Comparison of ENCODE assay signal across 7 mouse cellular contexts in genomic region chr2:130696700-130697152, GRCm38 (mm10). TPM values are rescaled to one million over a fixed set of nuclear protein-coding genes. Genes with fewer than 3 reads are reported as not detected.
DNase-seq lines count a peak whose midpoint lies in the region; ATAC-seq and TF ChIP-seq lines count a peak whose summit lies in the region.

No protein-coding gene starts in this region.

- no peaks in the 10 kb centered on the region for H3K36me3 ChIP-seq in heart, embryonic 15.5 days
- H3K36me3 ChIP-seq in liver, embryonic 15.5 days (replicated peaks), result no peaks in the 10 kb centered on the region
- H3K36me3 ChIP-seq in neural tube, embryonic 12.5 days, result no peaks in the 10 kb centered on the region

- ATAC-seq in heart, embryonic 15.5 days (replicated peaks; ENCODE audit: insufficient number of reproducible peaks, insufficient read depth, low FRiP score, low read depth), result no peak
- no peak for ATAC-seq in liver, embryonic 15.5 days (ENCODE audit: insufficient read depth)
- ATAC-seq in neural tube, embryonic 12.5 days (ENCODE audit: low FRiP score, low read depth), result 0 out of 2 replicates have a peak, but pooled peaks have one; percentile 9

- TF ChIP-seq POLR2A in bone marrow macrophage, adult 2 months (IDR thresholded peaks at IDR 0.05; ENCODE audit: borderline replicate concordance, low read depth, low read length), result no peak

- 0 out of 2 replicates have a peak, but pooled peaks cover 3% of the 10 kb centered on the region for H3K4me1 ChIP-seq in bone marrow macrophage, adult 2 months (ENCODE audit: control insufficient read depth, insufficient read depth, low read length)
- peaks cover 17% of the 10 kb centered on the region for H3K4me1 ChIP-seq in heart, embryonic 15.5 days (replicated peaks)
- H3K4me1 ChIP-seq in liver, embryonic 15.5 days (replicated peaks), result peaks cover 15% of the 10 kb centered on the region
- peaks cover 18% of the 10 kb centered on the region for H3K4me1 ChIP-seq in neural tube, embryonic 12.5 days

- 1% methylated on average over 31 of the region's 31 CpGs for WGBS in heart, embryonic 15.5 days
- 2% methylated on average over 31 of the region's 31 CpGs for WGBS in liver, embryonic 15.5 days (ENCODE audit: insufficient replicate concordance)
- 1% methylated on average over 31 of the region's 31 CpGs for WGBS in neural tube, embryonic 12.5 days

- H3K4me3 ChIP-seq in bone marrow macrophage, adult 2 months (ENCODE audit: insufficient read depth, low read length), result peak overlapping the region; percentile 55
- peak overlapping the region; percentile 65 for H3K4me3 ChIP-seq in heart, embryonic 15.5 days
- peak overlapping the region; percentile 55 for H3K4me3 ChIP-seq in liver, embryonic 15.5 days (replicated peaks)
- peak overlapping the region; percentile 47 for H3K4me3 ChIP-seq in neural tube, embryonic 12.5 days

- no peak overlapping the region for H3K27ac ChIP-seq in bone marrow macrophage, adult 2 months (ENCODE audit: insufficient read depth, low read depth, low read length)
- no peak overlapping the region for H3K27ac ChIP-seq in heart, embryonic 15.5 days
- H3K27ac ChIP-seq in liver, embryonic 15.5 days (replicated peaks), result no peak overlapping the region
- no peak overlapping the region for H3K27ac ChIP-seq in neural tube, embryonic 12.5 days

- peak overlapping the region; percentile 100 for H3K4me2 ChIP-seq in heart, embryonic 15.5 days
- H3K4me2 ChIP-seq in liver, embryonic 15.5 days, result peak overlapping the region; percentile 82
- H3K4me2 ChIP-seq in neural tube, embryonic 12.5 days (replicated peaks), result peak overlapping the region; percentile 95

- no peaks in the 10 kb centered on the region for H3K9me3 ChIP-seq in heart, embryonic 15.5 days (replicated peaks)
- no peaks in the 10 kb centered on the region for H3K9me3 ChIP-seq in liver, embryonic 15.5 days (replicated peaks)
- H3K9me3 ChIP-seq in neural tube, embryonic 12.5 days, result no peaks in the 10 kb centered on the region

- peak overlapping the region; percentile 52 for H3K9ac ChIP-seq in heart, embryonic 15.5 days
- H3K9ac ChIP-seq in liver, embryonic 15.5 days, result no peak overlapping the region
- H3K9ac ChIP-seq in neural tube, embryonic 12.5 days, result peak overlapping the region; percentile 58

- peak; percentile 24 for DNase-seq in retina, embryonic 14.5 days (ENCODE audit: low spot score)
- DNase-seq in retina, postnatal 1 day, result no peak
- no peak for DNase-seq in cerebellum, postnatal 4 days (ENCODE audit: low spot score in 2 of 2)

- TF ChIP-seq CTCF in bone marrow macrophage, adult 2 months (IDR thresholded peaks at IDR 0.05; ENCODE audit: low read depth, low read length), result no peak

- peaks cover 58% of the 10 kb centered on the region for H3K27me3 ChIP-seq in heart, embryonic 15.5 days
- H3K27me3 ChIP-seq in liver, embryonic 15.5 days, result peaks cover 67% of the 10 kb centered on the region
- H3K27me3 ChIP-seq in neural tube, embryonic 12.5 days (replicated peaks), result peaks cover 49% of the 10 kb centered on the region

RNA-seq across cellular contexts. Expression of gene Slc4a11, which starts 0.6 kb away (rescaled TPM):
- 0.34 and 0.65 TPM in 2 replicates for polyA plus RNA-seq in bone marrow macrophage, adult 2 months (2012; ENCODE audit: insufficient read depth, insufficient read length, missing spikeins)
- polyA plus RNA-seq in heart, embryonic 15.5 days (2015; fragmentation: Nextera tagmentation; extraction: Ambion mirVana), result 0.19 and 0.58 TPM in 2 replicates
- polyA plus RNA-seq in liver, embryonic 15.5 days (2015; fragmentation: Nextera tagmentation; extraction: Ambion mirVana), result 0.08 and 0.14 TPM in 2 replicates
- 0.11 and 0.20 TPM in 2 replicates for polyA plus RNA-seq in neural tube, embryonic 12.5 days (2016; fragmentation: Nextera tagmentation; extraction: Ambion mirVana)

RNA-seq across cellular contexts. Expression of gene Itpa, which starts 29.3 kb away (rescaled TPM):
- 22.7 and 23.7 TPM in 2 replicates for polyA plus RNA-seq in bone marrow macrophage, adult 2 months (2012; ENCODE audit: insufficient read depth, insufficient read length, missing spikeins)
- 74.3 and 77.9 TPM in 2 replicates for polyA plus RNA-seq in heart, embryonic 15.5 days (2015; fragmentation: Nextera tagmentation; extraction: Ambion mirVana)
- polyA plus RNA-seq in liver, embryonic 15.5 days (2015; fragmentation: Nextera tagmentation; extraction: Ambion mirVana), result 41.0 and 44.8 TPM in 2 replicates
- polyA plus RNA-seq in neural tube, embryonic 12.5 days (2016; fragmentation: Nextera tagmentation; extraction: Ambion mirVana), result 138 and 142 TPM in 2 replicates

RNA-seq across cellular contexts. Expression of gene Ddrgk1, which starts 32.3 kb away (rescaled TPM):
- polyA plus RNA-seq in bone marrow macrophage, adult 2 months (2012; ENCODE audit: insufficient read depth, insufficient read length, missing spikeins), result 115 and 134 TPM in 2 replicates
- 44.8 and 46.2 TPM in 2 replicates for polyA plus RNA-seq in heart, embryonic 15.5 days (2015; fragmentation: Nextera tagmentation; extraction: Ambion mirVana)
- polyA plus RNA-seq in liver, embryonic 15.5 days (2015; fragmentation: Nextera tagmentation; extraction: Ambion mirVana), result 40.6 and 43.8 TPM in 2 replicates
- 57.4 and 58.4 TPM in 2 replicates for polyA plus RNA-seq in neural tube, embryonic 12.5 days (2016; fragmentation: Nextera tagmentation; extraction: Ambion mirVana)

RNA-seq across cellular contexts. Expression of gene Lzts3, which starts 54.1 kb away (rescaled TPM):
- polyA plus RNA-seq in bone marrow macrophage, adult 2 months (2012; ENCODE audit: insufficient read depth, insufficient read length, missing spikeins), result 2.8 and 3.3 TPM in 2 replicates
- polyA plus RNA-seq in heart, embryonic 15.5 days (2015; fragmentation: Nextera tagmentation; extraction: Ambion mirVana), result 1.8 and 2.6 TPM in 2 replicates
- 1.4 and 2.0 TPM in 2 replicates for polyA plus RNA-seq in liver, embryonic 15.5 days (2015; fragmentation: Nextera tagmentation; extraction: Ambion mirVana)
- polyA plus RNA-seq in neural tube, embryonic 12.5 days (2016; fragmentation: Nextera tagmentation; extraction: Ambion mirVana), result 7.5 and 8.2 TPM in 2 replicates
